Mouse (Mus musculus) megakaryocyte, embryonic 14.5 days (primary cell): Measurements from ENCODE around the gene Eprs. TPM values are rescaled to one million over a fixed set of nuclear protein-coding genes. Genes with fewer than 3 reads are reported as not detected.
A peak's percentile ranks its signal among the peaks of the same experiment; 100 is the strongest.
"Not testable (repeated sequence)": the region's sequence is repeated elsewhere in the genome, so short reads cannot be mapped to it uniquely, and the experiment has no call there.

Experiments used
- H3K27me3 ChIP-seq: replicated peaks from 2 replicates; pipeline ENCODE3; 2012; ENCODE audit warnings: inconsistent platforms
- H3K36me3 ChIP-seq: replicated peaks from 2 replicates; pipeline ENCODE3; 2012; ENCODE audit warnings: low read length, inconsistent platforms, mixed read lengths
- H3K4me1 ChIP-seq: 2 replicates; pipeline ENCODE4 v1.6.1; 2012; ENCODE audit warnings: inconsistent platforms
- H3K4me3 ChIP-seq: replicated peaks from 2 replicates; pipeline ENCODE3; 2012; ENCODE audit warnings: moderate library complexity, mild to moderate bottlenecking, inconsistent platforms
- H3K9me3 ChIP-seq: 2 replicates; pipeline ENCODE4 v1.6.1; 2012; ENCODE audit warnings: inconsistent platforms
- FLI1 ChIP-seq: IDR thresholded peaks from 2 replicates; pipeline ENCODE4 v1.6.1; 2012; ENCODE audit warnings: low read length, inconsistent platforms, mixed read lengths
- GATA1 ChIP-seq: IDR thresholded peaks from 3 replicates; pipeline ENCODE4 v1.6.1; 2012; ENCODE audit warnings: mixed read lengths, low read length, inconsistent platforms, borderline replicate concordance
- polyA plus RNA-seq: library from polyadenylated mRNA; stranded (reverse); fragments of >175 nt; gene quantifications from 2 replicates; pipeline ENCODE4 v1.2.3, GENCODE M21; 2012; ENCODE audit warnings: low replicate concordance; ENCODE audit not compliant: insufficient read depth

Gene Eprs
- polyA plus RNA-seq = 0.44 and 5.8 TPM in 2 replicates

GRCm38 (mm10) chr1:185362677-185363520, at the start of gene Eprs:
Gene Eprs, plus strand, starts transcription at chr1:185363044.
- no peaks in the 10 kb centered on the region for H3K9me3 ChIP-seq
- H3K4me3 ChIP-seq = peak within 1 kb of the TSS; percentile 99
- TF ChIP-seq FLI1 (no peak), GATA1 (no peak)

GRCm38 (mm10) chr1:185314546-185314945, 48.3 kb upstream of the Eprs start:
- Histone ChIP-seq H3K27me3 (no peaks in the 10 kb centered on the region), H3K4me3 (no peak overlapping the region), H3K4me1 (peaks cover 11% of the 10 kb centered on the region), H3K9me3 (no peaks in the 10 kb centered on the region), H3K36me3 (peaks cover 79% of the 10 kb centered on the region)
- no peak for TF ChIP-seq FLI1
- TF ChIP-seq GATA1 = no peak

More at GRCm38 (mm10) chr1:185362677-185363520, at the start of gene Eprs:
- Histone ChIP-seq H3K36me3 (peaks cover 3% of the 10 kb centered on the region), H3K27me3 (no peaks in the 10 kb centered on the region), H3K4me1 (peaks cover 36% of the 10 kb centered on the region)

- peaks cover 11% of the 10 kb centered on the region for H3K4me1 ChIP-seq
- TF ChIP-seq GATA1 (no peak), FLI1 (no peak)
- H3K4me3 ChIP-seq = no peak overlapping the region
- H3K36me3 ChIP-seq = peaks cover 88% of the 10 kb centered on the region
- H3K9me3 ChIP-seq = no peaks in the 10 kb centered on the region
- H3K27me3 ChIP-seq = no peaks in the 10 kb centered on the region
These were observed 46.8 kb upstream of the Eprs start for GRCm38 (mm10) chr1:185315846-185316568.

- H3K9me3 ChIP-seq, H3K27me3 ChIP-seq: not testable (repeated sequence)
- Histone ChIP-seq H3K4me1 (peaks cover 26% of the 10 kb centered on the region), H3K4me3 (peak overlapping the region; percentile 99), H3K36me3 (peaks cover 45% of the 10 kb centered on the region)
These were observed 35.0 kb upstream of the Eprs start for GRCm38 (mm10) chr1:185327754-185328345.

GRCm38 (mm10) chr1:185328721-185329610, 33.9 kb upstream of the Eprs start, which contains the start of gene Iars2:
Gene Iars2, minus strand, starts transcription at chr1:185329396.
- Histone ChIP-seq H3K9me3 (no peaks in the 10 kb centered on the region), H3K4me1 (peaks cover 31% of the 10 kb centered on the region), H3K36me3 (peaks cover 34% of the 10 kb centered on the region), H3K4me3 (peak within 1 kb of the TSS; percentile 99), H3K27me3 (no peaks in the 10 kb centered on the region)
- TF ChIP-seq GATA1 = no peak
- no peak for TF ChIP-seq FLI1

GRCm38 (mm10) chr1:185329851-185330250, 33.0 kb upstream of the Eprs start:
- peaks cover 26% of the 10 kb centered on the region for H3K36me3 ChIP-seq
- H3K9me3 ChIP-seq = no peaks in the 10 kb centered on the region
- H3K27me3 ChIP-seq = no peaks in the 10 kb centered on the region
- H3K4me1 ChIP-seq = peaks cover 38% of the 10 kb centered on the region
- peak overlapping the region; percentile 99 for H3K4me3 ChIP-seq
- TF ChIP-seq GATA1 (no peak), FLI1 (no peak)

- Histone ChIP-seq H3K27me3 (no peaks in the 10 kb centered on the region), H3K36me3 (peaks cover 11% of the 10 kb centered on the region), H3K4me1 (peaks cover 38% of the 10 kb centered on the region), H3K4me3 (peak overlapping the region; percentile 69), H3K9me3 (no peaks in the 10 kb centered on the region)
- TF ChIP-seq GATA1 = no peak
- no peak for TF ChIP-seq FLI1
These were observed 31.5 kb upstream of the Eprs start for GRCm38 (mm10) chr1:185331364-185331763.

- Histone ChIP-seq H3K4me1 (peaks cover 34% of the 10 kb centered on the region), H3K27me3 (no peaks in the 10 kb centered on the region), H3K4me3 (peak within 1 kb of the TSS; percentile 91), H3K9me3 (no peaks in the 10 kb centered on the region), H3K36me3 (peaks cover 5% of the 10 kb centered on the region)
- no peak for TF ChIP-seq GATA1
- TF ChIP-seq FLI1 = no peak
These were observed 30.8 kb upstream of the Eprs start, which contains the start of gene Bpnt1 for GRCm38 (mm10) chr1:185331983-185332430. Gene Bpnt1, plus strand, starts transcription at chr1:185332149.

GRCm38 (mm10) chr1:185333651-185334050, 29.2 kb upstream of the Eprs start:
- TF ChIP-seq GATA1 (no peak), FLI1 (no peak)
- no peaks in the 10 kb centered on the region for H3K9me3 ChIP-seq
- H3K27me3 ChIP-seq = no peaks in the 10 kb centered on the region
- H3K4me3 ChIP-seq = no peak overlapping the region
- peaks cover 32% of the 10 kb centered on the region for H3K4me1 ChIP-seq
- H3K36me3 ChIP-seq = peaks cover 2% of the 10 kb centered on the region
